Comparison of ENCODE assay signal across 10 mouse cellular contexts in genomic region chr13:83662089-83662551, GRCm38 (mm10).
DNase-seq lines count a peak whose midpoint lies in the region; ATAC-seq lines count a peak whose summit lies in the region.
"Had no signal": no experiment of that assay in that cellular context is flagged by ENCODE, and none has a peak within 500 bp of the region (broad histone marks: within the 10 kb centered on the region; RNA-seq: fewer than 3 reads in every experiment).

No protein-coding gene starts in this region.

- ATAC-seq in forebrain, embryonic 11.5 days (replicated peaks; ENCODE audit: low FRiP score) = peak; percentile 45; the same call in 1 of the 2 replicates
- peak; percentile 64 for ATAC-seq in hindbrain, embryonic 12.5 days (ENCODE audit: low FRiP score)
- no peak for ATAC-seq in granulocyte monocyte progenitor cell, adult 5-6 weeks (replicated peaks; ENCODE audit: poor library complexity, severe bottlenecking)
- no peak for ATAC-seq in megakaryocyte-erythroid progenitor cell, adult 5-6 weeks (replicated peaks; ENCODE audit: low FRiP score, low TSS enrichment, poor library complexity, severe bottlenecking)

- no peak overlapping the region for H3K27ac ChIP-seq in forebrain, embryonic 11.5 days (ENCODE audit: low read depth, low read length)
- H3K27ac ChIP-seq in forebrain, embryonic 10.5 days = no peak overlapping the region; the same call in 1 of the 2 replicates
- no peak overlapping the region for H3K27ac ChIP-seq in hindbrain, embryonic 12.5 days
- H3K27ac ChIP-seq: lung, embryonic 15.5 days had no signal

- H3K4me1 ChIP-seq in forebrain, embryonic 11.5 days (replicated peaks; ENCODE audit: control insufficient read depth, insufficient read depth, low read length) = peaks cover 5% of the 10 kb centered on the region; the same call in 1 of the 2 replicates
- H3K4me1 ChIP-seq in forebrain, embryonic 10.5 days = peaks cover 20% of the 10 kb centered on the region
- no peaks in the 10 kb centered on the region for H3K4me1 ChIP-seq in hindbrain, embryonic 12.5 days
- H3K4me1 ChIP-seq: lung, embryonic 15.5 days had no signal

- no peak overlapping the region for H3K9ac ChIP-seq in forebrain, embryonic 11.5 days (ENCODE audit: low read length)
- no peak overlapping the region for H3K9ac ChIP-seq in hindbrain, embryonic 12.5 days
- H3K9ac ChIP-seq: lung, embryonic 15.5 days had no signal

- H3K4me3 ChIP-seq in forebrain, embryonic 11.5 days (ENCODE audit: low read depth, low read length) = no peak overlapping the region
- no peak overlapping the region for H3K4me3 ChIP-seq in forebrain, embryonic 10.5 days
- no peak overlapping the region for H3K4me3 ChIP-seq in hindbrain, embryonic 12.5 days
- H3K4me3 ChIP-seq: lung, embryonic 15.5 days had no signal

- peak; percentile 55 for DNase-seq in forebrain, embryonic 11.5 days (ENCODE audit: low spot score)
- no peak for DNase-seq in forebrain, embryonic 10.5 days (ENCODE audit: extremely low spot score, low spot score)
- peak; percentile 53 for DNase-seq in ES-CJ7 (ENCODE audit: low read depth, low spot score)
- peak; percentile 32 for DNase-seq in cerebellum, adult 9-11 months
- no peak for DNase-seq in Muller cell, postnatal 12 days (ENCODE audit: inconsistent ontology term)
- DNase-seq: gastrocnemius, postnatal 10 days had no signal

- 53% methylated on average over 14 of the region's 14 CpGs for WGBS in forebrain, embryonic 11.5 days
- 56% methylated on average over 14 of the region's 14 CpGs for WGBS in forebrain, embryonic 10.5 days
- 60% methylated on average over 14 of the region's 14 CpGs for WGBS in hindbrain, embryonic 12.5 days

- H3K9me3 ChIP-seq in forebrain, embryonic 11.5 days (ENCODE audit: control insufficient read depth, low read length) = no peaks in the 10 kb centered on the region
- H3K9me3 ChIP-seq in forebrain, embryonic 10.5 days = no peaks in the 10 kb centered on the region
- no peaks in the 10 kb centered on the region for H3K9me3 ChIP-seq in hindbrain, embryonic 12.5 days (replicated peaks)
- H3K9me3 ChIP-seq: lung, embryonic 15.5 days had no signal

- no peak overlapping the region for H3K4me2 ChIP-seq in forebrain, embryonic 11.5 days (ENCODE audit: low read depth, low read length, severe bottlenecking)
- no peak overlapping the region for H3K4me2 ChIP-seq in hindbrain, embryonic 12.5 days (replicated peaks)
- H3K4me2 ChIP-seq: lung, embryonic 15.5 days had no signal

- H3K36me3 ChIP-seq in forebrain, embryonic 11.5 days (ENCODE audit: control insufficient read depth, insufficient read depth, low read length) = no peaks in the 10 kb centered on the region
- no peaks in the 10 kb centered on the region for H3K36me3 ChIP-seq in forebrain, embryonic 10.5 days (replicated peaks)
- H3K36me3 ChIP-seq in hindbrain, embryonic 12.5 days = no peaks in the 10 kb centered on the region
- H3K36me3 ChIP-seq: lung, embryonic 15.5 days had no signal

- H3K27me3 ChIP-seq in forebrain, embryonic 11.5 days (ENCODE audit: control insufficient read depth, insufficient read depth, low read length) = no peaks in the 10 kb centered on the region
- no peaks in the 10 kb centered on the region for H3K27me3 ChIP-seq in forebrain, embryonic 10.5 days (ENCODE audit: poor library complexity, severe bottlenecking)
- H3K27me3 ChIP-seq in hindbrain, embryonic 12.5 days = no peaks in the 10 kb centered on the region
- H3K27me3 ChIP-seq: lung, embryonic 15.5 days had no signal

Comparison
In these comparisons a context has a peak if more than half of its experiments do, and no peak if none do; other contexts are left out.
1. DNase-seq: peak in forebrain, embryonic 11.5 days (single experiment), ES-CJ7 (single experiment) and cerebellum, adult 9-11 months (single experiment); none in forebrain, embryonic 10.5 days (single experiment) and Muller cell, postnatal 12 days (single experiment).
2. ATAC-seq: peak in forebrain, embryonic 11.5 days (single experiment) and hindbrain, embryonic 12.5 days (single experiment); none in granulocyte monocyte progenitor cell, adult 5-6 weeks (single experiment) and megakaryocyte-erythroid progenitor cell, adult 5-6 weeks (single experiment).